Mouse (Mus musculus): ENCODE data around the gene Ccdc9b. TPM values are rescaled to one million over a fixed set of nuclear protein-coding genes. Genes with fewer than 3 reads are reported as not detected.

Ccdc9b gene
- 1 to 10 TPM; 8.4 to 9.9 TPM for total RNA-seq (2021)

- intact Hi-C loops (cut with DNase I), result loop anchor here (1.0 kb wide), 2 partner anchors 16 to 121 kb away; no protein-coding TSS in a partner anchor
- peak; percentile 91 to 93 for DNase-seq
Measured at GRCm38 (mm10) chr2:118761906-118762783, at the start of gene Ccdc9b. TSS of gene Ccdc9b (minus strand) at chr2:118762661.

- intact Hi-C loops (cut with DNase I), result loop anchor here (5.0 kb wide), 1 partner anchor 51 kb away; the partner anchor contains the start of gene Ivd
- DNase-seq, result no peak
Measured at GRCm38 (mm10) chr2:118810861-118811260, 48.4 kb upstream of the Ccdc9b start.

- intact Hi-C loops (cut with DNase I), result no loop called here
- peak; percentile 66 to 72 for DNase-seq
Measured at GRCm38 (mm10) chr2:118806860-118807259, 44.4 kb upstream of the Ccdc9b start.

GRCm38 (mm10) chr2:118805756-118806155 lies 43.3 kb upstream of the Ccdc9b start:
- no peak for DNase-seq
- intact Hi-C loops (cut with DNase I), result no loop called here

- DNase-seq, result no peak
- intact Hi-C loops (cut with DNase I), result no loop called here
Measured at GRCm38 (mm10) chr2:118805137-118805536, 42.7 kb upstream of the Ccdc9b start.

DNA sequence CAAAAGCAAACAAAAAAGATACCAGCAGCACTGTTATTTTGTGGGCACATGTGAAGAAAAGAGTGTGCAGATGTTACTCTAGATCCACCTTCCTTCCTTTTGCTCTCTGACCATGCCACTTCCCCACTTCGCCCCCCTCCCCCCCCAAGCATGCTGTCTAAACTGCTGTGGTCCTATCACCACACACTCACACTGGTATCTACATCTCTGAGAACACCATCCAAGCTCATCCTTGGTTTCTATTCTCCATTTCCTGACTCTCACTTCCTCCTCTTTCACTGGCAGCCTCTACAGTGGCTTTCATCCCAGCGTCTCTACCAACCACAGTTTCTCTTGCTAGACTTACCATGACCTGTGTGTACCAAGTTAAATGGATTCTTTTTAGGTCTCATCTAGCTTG lies 42.0 kb upstream of the Ccdc9b start:
- no peak for DNase-seq
- intact Hi-C loops (cut with DNase I), result no loop called here

DNA sequence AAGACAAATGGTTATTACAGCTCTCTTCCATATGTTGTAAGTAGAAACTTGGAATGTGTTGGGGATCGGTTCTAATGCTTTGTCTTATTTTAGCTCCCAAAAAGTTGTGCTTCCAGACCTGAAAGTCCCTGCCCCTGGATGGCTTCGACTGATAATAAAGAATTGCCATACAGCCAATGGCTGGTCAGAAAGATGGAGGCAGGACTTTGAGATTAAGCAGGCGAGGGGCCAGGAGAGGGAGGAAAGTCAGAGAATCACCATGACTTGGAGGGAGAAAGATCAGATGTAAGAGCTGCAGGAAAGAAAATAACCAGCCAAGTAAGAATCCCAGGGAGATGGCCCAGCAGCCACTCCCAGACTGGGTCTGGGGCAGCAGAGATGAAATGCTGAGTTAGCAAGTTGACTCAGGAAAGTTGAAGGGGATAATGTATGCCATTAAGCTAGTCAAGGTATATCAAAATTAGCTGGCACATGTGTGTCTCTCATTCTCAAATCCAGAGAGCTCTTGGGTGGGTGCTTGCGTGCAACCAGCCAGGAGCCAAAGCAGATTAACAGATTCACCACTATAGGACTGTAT lies 40.2 kb upstream of the Ccdc9b start:
- intact Hi-C loops (cut with DNase I), result no loop called here
- DNase-seq, result no peak

- DNase-seq, result no peak
- intact Hi-C loops (cut with DNase I), result no loop called here
Measured at GRCm38 (mm10) chr2:118793636-118794035, 31.2 kb upstream of the Ccdc9b start.

DNA sequence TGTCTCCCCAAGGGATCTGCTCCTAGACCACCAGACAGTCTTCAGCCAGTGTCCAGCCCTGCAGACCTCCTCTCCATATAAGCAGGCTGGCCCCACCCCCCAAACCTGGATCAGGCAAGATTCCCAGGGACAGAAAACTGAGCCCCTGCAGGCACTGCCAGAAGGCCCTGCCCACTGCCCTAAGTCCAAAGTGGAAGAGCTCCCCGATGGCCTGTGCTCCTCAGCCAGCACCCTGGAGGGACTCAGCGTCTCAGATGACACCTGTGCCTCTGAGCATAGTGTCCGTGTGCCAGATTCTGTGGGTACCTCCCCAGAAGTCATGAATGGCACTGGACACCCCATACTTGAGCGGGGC lies 29.8 kb upstream of the Ccdc9b start:
- no peak for DNase-seq
- intact Hi-C loops (cut with DNase I), result no loop called here

DNA sequence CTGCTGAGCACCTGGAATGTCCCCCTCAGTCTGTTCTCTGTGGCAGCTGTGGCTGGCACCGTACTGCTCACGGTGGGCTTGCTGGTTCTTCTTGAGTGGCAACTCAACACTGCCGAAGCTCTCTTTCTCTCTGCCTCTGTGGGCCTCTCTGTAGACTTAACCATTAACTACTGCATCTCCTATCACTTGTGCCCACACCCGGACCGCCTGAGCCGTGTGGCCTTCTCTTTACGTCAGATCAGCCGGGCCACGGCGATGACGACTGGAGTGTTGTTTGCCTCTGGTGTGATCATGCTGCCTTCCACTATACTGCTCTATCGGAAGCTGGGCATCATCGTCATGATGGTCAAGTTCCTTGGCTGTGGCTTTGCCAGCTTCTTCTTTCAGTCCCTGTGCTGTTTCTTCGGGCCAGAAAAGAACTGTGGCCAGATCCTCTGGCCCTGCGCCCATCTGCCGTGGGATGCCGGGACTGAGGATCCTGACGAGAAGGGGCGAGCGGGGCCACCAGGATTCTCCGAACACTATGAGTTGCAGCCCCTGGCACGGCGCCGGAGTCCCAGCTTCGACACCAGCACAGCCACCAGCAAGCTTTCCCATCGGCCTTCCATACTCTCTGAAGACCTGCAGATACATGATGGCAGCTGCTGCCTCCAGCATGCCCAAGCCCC lies 29.3 kb upstream of the Ccdc9b start:
- no peak for DNase-seq
- intact Hi-C loops (cut with DNase I), result no loop called here

DNA sequence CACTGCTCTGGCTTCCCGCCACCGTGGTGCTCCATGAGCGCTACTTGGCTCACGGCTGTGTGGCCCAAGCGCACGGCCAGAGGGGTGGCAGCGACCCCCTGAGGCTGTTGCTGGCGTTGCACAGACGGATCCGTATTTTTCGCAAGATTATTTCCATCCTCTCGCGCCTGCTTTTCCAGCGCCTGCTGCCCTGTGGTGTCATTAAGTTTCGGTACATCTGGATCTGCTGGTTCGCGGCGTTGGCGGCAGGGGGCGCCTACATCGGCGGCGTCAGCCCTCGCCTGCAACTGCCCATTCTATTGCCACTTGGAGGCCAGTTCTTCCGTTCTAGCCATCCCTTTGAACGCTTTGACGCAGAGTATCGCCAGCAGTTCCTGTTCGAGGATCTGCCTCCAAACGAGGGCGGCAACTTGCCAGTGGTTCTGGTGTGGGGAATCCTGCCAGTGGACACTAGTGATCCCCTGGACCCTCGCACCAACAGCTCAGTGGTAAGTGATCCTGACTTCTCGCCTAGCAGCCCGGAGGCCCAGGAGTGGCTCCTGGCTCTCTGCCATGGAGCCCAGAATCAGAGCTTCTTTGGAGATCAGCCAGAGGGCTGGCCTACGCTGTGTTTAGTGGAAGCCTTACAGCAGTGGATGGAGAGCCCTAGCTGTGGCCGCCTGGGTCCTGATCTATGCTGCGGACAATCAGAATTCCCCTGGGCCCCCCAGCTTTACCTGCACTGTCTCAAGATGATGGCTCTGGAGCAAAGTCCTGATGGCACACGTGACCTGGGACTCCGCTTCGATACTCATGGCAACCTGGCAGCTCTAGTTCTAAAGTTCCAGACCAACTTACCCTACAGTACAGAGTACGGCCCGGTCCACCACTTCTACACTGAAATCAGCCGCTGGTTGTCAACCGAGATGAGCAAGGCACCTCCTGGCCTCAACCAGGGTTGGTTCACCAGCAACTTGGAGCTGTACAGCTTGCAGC lies 28.4 kb upstream of the Ccdc9b start:
- peak; percentile 72 to 74 for DNase-seq
- intact Hi-C loops (cut with DNase I), result loop anchor here (1.0 kb wide), 1 partner anchor 92 kb away; no protein-coding TSS in a partner anchor

DNA sequence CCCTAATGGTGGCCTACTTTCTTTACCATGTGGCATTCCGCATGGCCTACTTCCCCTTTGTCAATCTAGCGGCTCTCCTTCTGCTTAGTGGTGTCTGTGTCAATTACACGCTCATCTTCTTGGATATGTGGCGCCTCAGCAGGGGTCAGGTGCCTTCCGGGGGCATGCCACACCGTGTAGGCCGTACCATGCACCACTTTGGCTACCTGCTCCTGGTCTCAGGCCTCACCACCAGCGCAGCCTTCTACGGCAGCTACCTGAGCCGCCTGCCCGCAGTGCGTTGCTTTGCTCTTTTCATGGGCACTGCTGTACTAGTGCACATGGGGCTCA lies 27.7 kb upstream of the Ccdc9b start:
- DNase-seq, result no peak

GRCm38 (mm10) chr2:118789501-118789900 lies 27.0 kb upstream of the Ccdc9b start:
- DNase-seq, result no peak
- intact Hi-C loops (cut with DNase I), result no loop called here

More for the DNA sequence above, 27.7 kb upstream of the Ccdc9b start:
- intact Hi-C loops (cut with DNase I), result loop anchor here (1.0 kb wide), 1 partner anchor 93 kb away; no protein-coding TSS in a partner anchor

- no peak for DNase-seq
- intact Hi-C loops (cut with DNase I), result no loop called here
Measured at GRCm38 (mm10) chr2:118786525-118786924, 24.1 kb upstream of the Ccdc9b start.

GRCm38 (mm10) chr2:118783663-118784062 lies 21.2 kb upstream of the Ccdc9b start:
- intact Hi-C loops (cut with DNase I), result no loop called here
- DNase-seq, result no peak

DNA sequence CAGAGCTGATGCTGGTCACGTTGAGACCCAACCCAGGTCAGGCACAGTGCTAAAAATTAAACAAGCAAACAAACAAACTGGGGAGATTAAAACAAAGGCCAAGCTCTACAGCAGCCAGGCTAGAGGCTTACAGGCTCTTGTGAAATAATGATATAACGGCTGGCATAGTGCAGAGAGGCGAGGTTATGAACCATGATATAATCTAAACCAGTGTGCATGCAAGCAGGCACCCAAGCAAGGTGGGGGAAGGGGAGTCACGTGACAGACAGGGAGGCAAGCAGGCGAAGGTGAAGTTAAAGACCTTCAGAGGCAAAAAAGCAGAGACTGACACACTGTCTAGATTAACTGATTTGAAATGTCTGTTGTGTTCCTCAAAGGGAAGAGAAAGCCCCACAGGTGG lies 20.6 kb upstream of the Ccdc9b start:
- intact Hi-C loops (cut with DNase I), result no loop called here
- DNase-seq, result no peak

DNA sequence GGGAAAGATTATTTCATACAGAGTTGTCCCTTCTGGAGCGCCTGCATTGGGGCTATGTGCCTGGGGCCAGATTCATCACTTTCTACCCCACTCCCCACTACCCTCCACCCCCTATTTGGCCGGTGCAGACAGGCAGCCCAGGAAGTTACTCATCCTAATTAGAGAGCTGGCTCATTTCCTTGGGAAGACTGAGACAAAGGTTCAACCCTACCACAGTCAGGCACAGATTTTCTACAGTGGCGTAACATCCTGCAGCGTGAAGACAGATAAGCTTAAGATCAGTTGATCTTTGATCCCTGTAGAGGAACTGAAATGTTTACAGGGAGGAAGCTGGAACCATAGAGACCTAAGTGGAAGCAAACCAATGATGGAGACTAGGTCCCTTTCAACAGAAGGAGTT lies 19.8 kb upstream of the Ccdc9b start:
- intact Hi-C loops (cut with DNase I), result no loop called here
- no peak for DNase-seq

- intact Hi-C loops (cut with DNase I), result no loop called here
- DNase-seq, result no peak
Measured at GRCm38 (mm10) chr2:118781115-118781514, 18.7 kb upstream of the Ccdc9b start.

GRCm38 (mm10) chr2:118779504-118780480 lies 17.3 kb upstream of the Ccdc9b start, which contains the start of gene Disp2:
TSS of gene Disp2 (plus strand) at chr2:118779719.
- DNase-seq, result peak; percentile 95 to 96
- intact Hi-C loops (cut with DNase I), result loop anchor here (2.0 kb wide), 1 partner anchor 33 kb away; no protein-coding TSS in a partner anchor

All from heart, postnatal 10 days (tissue).